Mouse (Mus musculus) spleen, adult 2 months (tissue): ENCODE measurements around the gene Prkag2. TPM values are rescaled to one million over a fixed set of nuclear protein-coding genes. Genes with fewer than 3 reads are reported as not detected.

Experiments
- DNase-seq, 2 experiments: peaks; one replicate each; pipeline versions ENCODE4 v3.0.0 to v3.0.0-alpha.2; 2012 to 2021; ENCODE audit warnings: low spot score in 2 of 2, low read depth in 1 of 2
- H3K27ac ChIP-seq: fragments of 200-500 bp; 2 replicates; pipeline ENCODE4 v1.5.1; 2012; ENCODE audit warnings: low read length, inconsistent platforms; ENCODE audit not compliant: insufficient read depth
- H3K27me3 ChIP-seq: fragments of 200-500 bp; 2 replicates; pipeline ENCODE4 v1.6.1; 2012; ENCODE audit warnings: mild to moderate bottlenecking, moderate library complexity, low read length, inconsistent platforms; ENCODE audit not compliant: control insufficient read depth, insufficient read depth
- H3K36me3 ChIP-seq: fragments of 200-500 bp; 2 replicates; pipeline ENCODE4 v1.6.1; 2012; ENCODE audit warnings: mild to moderate bottlenecking, low read length, inconsistent platforms; ENCODE audit not compliant: control insufficient read depth, insufficient read depth
- H3K4me1 ChIP-seq: fragments of 200-500 bp; 2 replicates; pipeline ENCODE4 v1.6.1; 2011; ENCODE audit warnings: inconsistent platforms; ENCODE audit not compliant: control insufficient read depth, insufficient read depth, insufficient read length
- H3K4me3 ChIP-seq: fragments of 200-500 bp; 2 replicates; pipeline ENCODE4 v1.5.1; 2011; ENCODE audit warnings: mild to moderate bottlenecking, inconsistent platforms; ENCODE audit not compliant: insufficient read depth, insufficient read length; ENCODE audit errors: extremely low read depth
- CTCF ChIP-seq: fragments of 200-500 bp; IDR thresholded peaks from 2 replicates; pipeline ENCODE4 v1.5.1; 2011; ENCODE audit warnings: mild to moderate bottlenecking, inconsistent platforms; ENCODE audit not compliant: insufficient read depth, insufficient read length, insufficient replicate concordance; ENCODE audit errors: extremely low read depth
- POLR2A ChIP-seq: fragments of 200-500 bp; IDR thresholded peaks from 2 replicates; pipeline ENCODE4 v1.6.1; 2011; ENCODE audit warnings: low read depth, low read length, inconsistent platforms
- WGBS: fragments of 180-500 bp; shearing (Covaris S2); methylation state at CpG from one replicate; pipeline ENCODE4 v1.1.7; 2018; 5-methylcytosine and 5-hydroxymethylcytosine counted together
- polyA plus RNA-seq: library from polyadenylated mRNA; depleted of rRNA; stranded (reverse); fragments of >200 nt; gene quantifications from 2 replicates; pipeline ENCODE4 v1.2.3, GENCODE M21; 2012

The Prkag2 gene
- polyA plus RNA-seq, 1 experiment: 7.7 TPM

DNA sequence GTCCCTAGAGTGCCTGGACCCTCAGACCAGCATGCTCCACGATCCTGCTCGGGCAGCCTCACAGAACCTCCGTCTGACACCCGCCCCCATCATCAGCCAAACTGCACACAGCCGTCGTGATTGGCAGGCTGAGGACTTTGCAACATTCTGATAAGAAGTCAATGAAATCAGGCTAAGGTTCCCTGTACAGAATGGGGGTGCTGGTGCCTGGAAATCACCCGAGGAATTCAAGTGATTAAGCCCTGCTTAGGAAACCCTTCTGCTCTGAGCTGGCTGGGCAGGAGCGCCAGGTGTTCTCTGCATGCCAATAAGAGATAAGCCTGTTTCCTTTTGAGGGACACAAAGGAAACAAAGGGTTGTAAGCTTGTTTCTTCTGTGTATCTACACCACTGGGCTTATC is 131.7 kb downstream of the Prkag2 start:
- H3K27me3 ChIP-seq: no peaks in the 10 kb centered on the region
- 42% methylated on average over 8 of the region's 8 CpGs for WGBS
- DNase-seq: no peak
- no peak overlapping the region for H3K4me3 ChIP-seq
- no peak overlapping the region for H3K27ac ChIP-seq
- no peak for TF ChIP-seq POLR2A
- TF ChIP-seq CTCF: no peak
- no peaks in the 10 kb centered on the region for H3K36me3 ChIP-seq
- peaks cover 18% of the 10 kb centered on the region for H3K4me1 ChIP-seq

GRCm38 (mm10) chr5:24967898-24968535 is 132.4 kb downstream of the Prkag2 start:
- Histone ChIP-seq H3K4me3 (no peak overlapping the region), H3K36me3 (no peaks in the 10 kb centered on the region), H3K27ac (no peak overlapping the region), H3K4me1 (peaks cover 11% of the 10 kb centered on the region; the same call in 1 of the 2 replicates), H3K27me3 (no peaks in the 10 kb centered on the region)
- no peak for TF ChIP-seq CTCF
- DNase-seq: no peak
- WGBS: 46% methylated on average over 7 of the region's 7 CpGs

- no peak for DNase-seq
- Histone ChIP-seq H3K27me3 (no peaks in the 10 kb centered on the region), H3K4me3 (no peak overlapping the region), H3K4me1 (no peaks in the 10 kb centered on the region; the same call in 1 of the 2 replicates), H3K36me3 (no peaks in the 10 kb centered on the region), H3K27ac (no peak overlapping the region)
- 74% methylated on average over 4 of the region's 4 CpGs for WGBS
- TF ChIP-seq CTCF: no peak
- no peak for TF ChIP-seq POLR2A
Observed at GRCm38 (mm10) chr5:24963776-24964175, 136.7 kb downstream of the Prkag2 start.

DNA sequence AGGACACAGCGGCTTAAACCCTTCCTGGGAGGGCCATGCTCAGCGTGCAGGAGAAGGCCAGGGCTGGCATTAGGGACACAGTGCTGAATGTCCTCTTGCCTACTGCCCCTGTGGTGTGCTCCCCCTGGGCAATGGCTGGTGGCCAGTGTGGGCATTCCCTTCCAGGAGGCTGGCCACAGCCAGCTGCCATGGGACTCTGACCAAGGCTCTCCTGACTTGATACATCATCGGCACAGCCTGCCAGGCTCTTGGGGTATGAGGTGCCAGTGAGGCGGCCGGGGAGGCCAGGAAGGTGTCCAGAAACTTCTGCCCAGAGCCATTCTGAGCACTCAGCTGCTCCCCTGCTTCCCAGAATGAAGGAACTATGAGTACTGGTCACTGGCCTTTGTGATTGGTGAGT is 139.7 kb downstream of the Prkag2 start:
- TF ChIP-seq POLR2A (no peak), CTCF (no peak)
- DNase-seq: no peak
- no peak overlapping the region for H3K4me3 ChIP-seq
- no peaks in the 10 kb centered on the region for H3K36me3 ChIP-seq
- no peak overlapping the region for H3K27ac ChIP-seq
- no peaks in the 10 kb centered on the region for H3K4me1 ChIP-seq
- H3K27me3 ChIP-seq: no peaks in the 10 kb centered on the region
- WGBS: 93% methylated on average over 5 of the region's 5 CpGs

DNA sequence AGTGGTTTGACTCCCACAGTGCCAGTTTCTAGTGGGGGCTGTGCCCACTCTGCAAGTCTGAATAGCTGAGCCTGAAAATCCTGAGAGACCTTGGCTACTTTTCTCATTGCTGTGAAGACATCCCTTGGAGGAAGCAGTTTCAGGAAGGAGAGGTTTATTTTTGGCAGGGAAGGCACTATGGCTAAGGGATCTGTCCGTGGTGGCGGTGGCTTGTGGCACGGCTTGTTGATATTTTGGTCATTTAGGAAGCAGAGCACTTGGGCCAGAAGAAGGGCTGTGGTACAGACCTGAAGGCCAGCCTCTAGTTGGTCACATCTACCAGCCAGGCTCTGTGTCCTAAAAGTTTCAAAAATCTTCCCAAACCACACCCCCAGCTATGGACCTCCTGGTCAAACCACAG is 140.7 kb downstream of the Prkag2 start:
- no peaks in the 10 kb centered on the region for H3K27me3 ChIP-seq
- H3K4me1 ChIP-seq: no peaks in the 10 kb centered on the region
- H3K36me3 ChIP-seq: no peaks in the 10 kb centered on the region
- H3K27ac ChIP-seq: no peak overlapping the region
- no peak for DNase-seq
- no peak for TF ChIP-seq POLR2A
- TF ChIP-seq CTCF: no peak
- WGBS: 75% methylated on average over 3 of the region's 3 CpGs
- H3K4me3 ChIP-seq: no peak overlapping the region

GRCm38 (mm10) chr5:24958596-24958995 is 141.8 kb downstream of the Prkag2 start:
- no peaks in the 10 kb centered on the region for H3K36me3 ChIP-seq
- no peak overlapping the region for H3K4me3 ChIP-seq
- no peak overlapping the region for H3K27ac ChIP-seq
- TF ChIP-seq CTCF (no peak), POLR2A (no peak)
- no peaks in the 10 kb centered on the region for H3K27me3 ChIP-seq
- no peak for DNase-seq
- 90% methylated on average over 5 of the region's 5 CpGs for WGBS
- H3K4me1 ChIP-seq: no peaks in the 10 kb centered on the region

GRCm38 (mm10) chr5:24956891-24957290 is 143.6 kb downstream of the Prkag2 start:
- H3K27ac ChIP-seq: no peak overlapping the region
- H3K36me3 ChIP-seq: no peaks in the 10 kb centered on the region
- 95% methylated on average over 7 of the region's 7 CpGs for WGBS
- no peak for TF ChIP-seq POLR2A
- no peak for TF ChIP-seq CTCF
- no peaks in the 10 kb centered on the region for H3K4me1 ChIP-seq
- DNase-seq: no peak
- no peaks in the 10 kb centered on the region for H3K27me3 ChIP-seq
- H3K4me3 ChIP-seq: no peak overlapping the region
